Mouse (Mus musculus): ENCODE data around the gene Olfr1293-ps.

The Olfr1293-ps gene

DNA sequence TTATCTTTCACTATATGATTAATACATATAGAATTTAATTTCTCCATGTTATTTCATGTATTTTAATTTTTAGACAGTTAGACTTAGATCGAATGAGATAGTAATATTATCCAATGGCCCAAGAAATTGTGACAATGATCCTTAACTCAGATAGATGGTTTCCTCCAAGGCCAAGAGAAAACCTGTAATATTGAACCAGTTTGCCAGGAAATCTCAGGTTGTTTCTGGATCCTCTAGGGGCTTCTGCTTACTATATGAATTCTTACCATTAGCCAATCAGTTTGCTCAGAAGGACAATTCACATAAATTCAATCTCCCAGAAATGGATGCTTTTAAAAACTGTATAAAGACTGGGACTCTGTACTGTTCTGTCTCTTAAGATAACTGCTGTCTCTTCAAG lies at the start of gene Olfr1293-ps:
TSS of gene Olfr1293-ps (plus strand) at position 301 of the 400 bp plus-strand sequence.
- no peak for DNase-seq (ENCODE audit: low spot score)

DNA sequence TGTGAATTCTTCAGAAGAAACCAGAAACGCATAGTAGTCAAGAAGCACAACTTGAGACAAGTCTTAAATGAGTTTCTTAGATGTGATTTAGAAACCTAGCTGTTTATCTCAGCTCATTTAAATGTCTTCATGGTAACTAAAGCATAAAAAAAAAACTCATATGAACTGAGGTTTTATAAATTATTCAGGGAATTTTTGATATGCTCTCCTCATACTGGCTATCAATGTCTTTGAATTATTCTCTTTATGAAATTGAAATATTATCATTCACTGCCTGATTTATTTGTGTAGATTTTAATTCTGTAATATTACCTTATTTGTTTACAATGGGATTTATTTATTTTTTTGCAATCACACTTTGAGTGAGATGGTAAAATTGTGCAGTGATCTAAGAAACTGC lies 44.5 kb upstream of the Olfr1293-ps start, which contains the start of gene Olfr1289:
TSS of gene Olfr1289 (plus strand) at position 301 of the 400 bp plus-strand sequence.
- DNase-seq (ENCODE audit: low spot score): no peak

DNA sequence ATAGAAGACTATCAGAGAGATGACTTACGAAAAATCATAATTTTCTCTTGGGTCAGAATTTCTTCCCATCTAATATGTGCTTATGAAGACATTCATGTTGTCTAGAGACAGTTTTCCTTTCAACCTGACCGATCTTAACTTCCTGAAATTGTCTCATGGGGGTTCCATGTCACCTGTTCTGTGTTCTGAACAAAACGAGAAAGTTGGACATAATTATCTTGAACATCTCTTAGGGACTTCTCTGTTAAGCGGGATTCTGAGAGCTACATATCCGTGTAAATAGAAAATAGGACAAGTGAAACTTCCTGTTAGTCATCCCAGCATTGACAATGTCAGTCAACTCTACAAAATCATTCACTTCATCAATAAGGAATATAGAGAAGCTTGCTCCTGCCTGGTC lies 31.3 kb upstream of the Olfr1293-ps start, which contains the start of gene Olfr1290:
TSS of gene Olfr1290 (minus strand) at position 101 of the 400 bp plus-strand sequence.
- DNase-seq (ENCODE audit: low spot score): no peak

DNA sequence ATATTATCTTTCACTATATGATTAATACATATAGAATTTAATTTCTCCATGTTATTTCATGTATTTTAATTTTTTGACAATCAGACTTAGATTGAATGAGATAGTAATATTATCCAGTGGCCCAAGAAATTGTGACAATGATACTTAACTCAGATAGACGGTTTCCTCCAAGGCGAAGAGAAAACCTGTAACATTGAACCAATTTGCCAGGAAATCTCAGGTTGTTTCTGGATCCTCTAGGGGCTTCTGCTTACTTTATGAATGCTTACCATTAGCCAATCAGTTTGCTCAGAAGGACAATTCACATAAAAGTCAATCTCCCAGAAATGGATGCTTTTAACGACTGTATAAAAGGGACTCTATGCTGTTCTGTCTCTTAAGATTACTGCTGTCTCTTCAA lies 28.1 kb upstream of the Olfr1293-ps start, which contains the start of gene Olfr1291-ps1:
TSS of gene Olfr1291-ps1 (plus strand) at position 301 of the 400 bp plus-strand sequence.
- DNase-seq (ENCODE audit: low spot score): no peak

DNA sequence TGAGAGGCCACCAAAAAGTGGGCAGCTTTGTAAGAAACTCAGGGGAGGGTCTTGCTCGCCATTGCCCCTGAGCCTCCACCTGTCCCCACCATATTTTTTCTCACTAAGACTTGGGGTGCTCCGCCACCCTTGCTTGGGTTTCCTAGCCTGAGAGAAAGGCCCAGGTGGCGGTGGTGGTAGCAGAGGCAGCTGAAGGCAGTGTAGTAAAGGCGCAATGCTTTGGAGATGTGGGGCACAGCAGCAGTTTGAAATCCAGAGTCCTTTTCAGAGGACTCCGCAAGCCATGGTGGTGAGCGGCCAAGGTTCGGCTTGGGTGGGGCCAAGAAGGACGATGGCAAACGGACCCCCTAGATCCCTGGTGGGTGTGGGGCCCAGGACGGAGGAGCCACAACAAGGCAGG lies 7.6 kb upstream of the Olfr1293-ps start:
- no peak for DNase-seq (ENCODE audit: low spot score)

DNA sequence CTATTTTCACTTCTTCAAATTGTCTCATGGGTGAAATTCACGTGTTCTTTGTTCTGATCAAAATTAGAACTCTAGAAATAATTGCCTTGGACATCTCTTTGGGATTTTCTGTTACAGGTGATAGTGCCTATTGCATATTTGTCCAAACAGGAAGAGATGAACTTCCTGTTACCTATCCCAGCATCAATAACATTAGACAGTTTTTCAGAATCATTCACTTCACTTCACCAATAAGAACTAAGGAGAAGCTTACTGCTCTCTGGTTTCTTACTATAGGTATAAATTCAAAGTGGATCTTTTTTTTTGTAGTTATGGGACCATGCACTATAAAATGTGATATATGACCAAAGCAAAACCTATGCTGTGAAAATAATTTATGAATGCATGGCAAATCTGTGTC lies 15.2 kb downstream of the Olfr1293-ps start, which contains the start of gene Olfr1294:
TSS of gene Olfr1294 (minus strand) at position 101 of the 400 bp plus-strand sequence.
- no peak for DNase-seq (ENCODE audit: low spot score)

DNA sequence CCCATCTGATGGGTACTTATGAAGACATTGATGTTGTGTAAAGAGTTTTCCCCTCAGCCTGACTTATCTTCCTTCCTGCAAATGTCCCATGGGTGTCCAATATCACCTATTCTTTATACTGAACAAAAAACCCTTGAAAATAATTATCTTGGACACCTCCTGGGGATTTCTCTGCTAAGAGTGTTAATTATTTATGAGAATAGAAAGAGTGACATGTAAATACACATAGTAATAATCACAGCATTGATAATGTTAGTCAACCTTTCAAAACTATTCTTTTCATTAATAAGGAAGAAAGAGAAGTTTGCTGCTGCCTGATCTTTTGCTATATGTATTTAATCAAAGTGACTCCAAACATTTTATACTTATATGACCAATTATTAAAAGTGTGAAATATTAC lies 44.6 kb downstream of the Olfr1293-ps start, which contains the start of gene Olfr1295:
TSS of gene Olfr1295 (minus strand) at position 101 of the 400 bp plus-strand sequence.
- no peak for DNase-seq (ENCODE audit: low spot score)
